Mouse (Mus musculus): ENCODE results near the gene Nlrp4e. TPM values are rescaled to one million over a fixed set of nuclear protein-coding genes. Genes with fewer than 3 reads are reported as not detected.
"Not testable (repeated sequence)": the region's sequence is repeated elsewhere in the genome, so short reads cannot be mapped to it uniquely, and the experiment has no call there.

Gene Nlrp4e
- not detected in 2 replicates for polyA plus RNA-seq (2014; fragmentation: Nextera tagmentation; extraction: Ambion mirVana)

GRCm38 (mm10) chr7:23300892-23301291, at the start of gene Nlrp4e:
Nlrp4e (plus strand) TSS chr7:23301192.
- H3K4me3 ChIP-seq (ENCODE audit: low read depth, low read length); H3K27me3 ChIP-seq (replicated peaks; ENCODE audit: control insufficient read depth, insufficient read depth, low read length): not testable (repeated sequence)
- WGBS, result 67% methylated on average over 3 of the region's 3 CpGs

GRCm38 (mm10) chr7:23251582-23251981, 49.4 kb upstream of the Nlrp4e start, which contains the start of gene Vmn1r166:
Vmn1r166 (minus strand) TSS chr7:23251682.
- not testable (repeated sequence) for H3K4me1 ChIP-seq (ENCODE audit: control insufficient read depth, insufficient read depth, low read length); H3K9me3 ChIP-seq (ENCODE audit: control insufficient read depth, low read length); H3K27me3 ChIP-seq (replicated peaks; ENCODE audit: control insufficient read depth, insufficient read depth, low read length); H3K27ac ChIP-seq (replicated peaks; ENCODE audit: low read depth, low read length); H3K36me3 ChIP-seq (ENCODE audit: control insufficient read depth, insufficient read depth, low read length); H3K4me2 ChIP-seq (ENCODE audit: low read depth, low read length); H3K9ac ChIP-seq (ENCODE audit: low read depth, low read length); DNase-seq (ENCODE audit: low spot score); H3K4me3 ChIP-seq (ENCODE audit: low read depth, low read length); ATAC-seq (ENCODE audit: low read depth)
- WGBS, result no CpG with 5 or more reads among the region's 2 CpGs

More at GRCm38 (mm10) chr7:23300892-23301291, at the start of gene Nlrp4e:
- H3K4me2 ChIP-seq (ENCODE audit: low read depth, low read length); H3K4me1 ChIP-seq (ENCODE audit: control insufficient read depth, insufficient read depth, low read length); ATAC-seq (ENCODE audit: low read depth); DNase-seq (ENCODE audit: low spot score); H3K27ac ChIP-seq (replicated peaks; ENCODE audit: low read depth, low read length); H3K9ac ChIP-seq (ENCODE audit: low read depth, low read length); H3K36me3 ChIP-seq (ENCODE audit: control insufficient read depth, insufficient read depth, low read length); H3K9me3 ChIP-seq (ENCODE audit: control insufficient read depth, low read length): not testable (repeated sequence)

GRCm38 (mm10) chr7:23278800-23279199, 22.2 kb upstream of the Nlrp4e start, which contains the start of gene Gm6902:
Gm6902 (minus strand) TSS chr7:23278900.
- ATAC-seq (ENCODE audit: low read depth); H3K4me2 ChIP-seq (ENCODE audit: low read depth, low read length); H3K27me3 ChIP-seq (replicated peaks; ENCODE audit: control insufficient read depth, insufficient read depth, low read length); H3K36me3 ChIP-seq (ENCODE audit: control insufficient read depth, insufficient read depth, low read length); H3K9ac ChIP-seq (ENCODE audit: low read depth, low read length); H3K9me3 ChIP-seq (ENCODE audit: control insufficient read depth, low read length); H3K4me3 ChIP-seq (ENCODE audit: low read depth, low read length); H3K4me1 ChIP-seq (ENCODE audit: control insufficient read depth, insufficient read depth, low read length); DNase-seq (ENCODE audit: low spot score); H3K27ac ChIP-seq (replicated peaks; ENCODE audit: low read depth, low read length): not testable (repeated sequence)
- no CpG with 5 or more reads among the region's 2 CpGs for WGBS

- peaks cover 34% of the 10 kb centered on the region for H3K9me3 ChIP-seq (ENCODE audit: control insufficient read depth, low read length)
- not testable (repeated sequence) for H3K27me3 ChIP-seq (replicated peaks; ENCODE audit: control insufficient read depth, insufficient read depth, low read length); H3K36me3 ChIP-seq (ENCODE audit: control insufficient read depth, insufficient read depth, low read length); H3K4me1 ChIP-seq (ENCODE audit: control insufficient read depth, insufficient read depth, low read length); H3K4me3 ChIP-seq (ENCODE audit: low read depth, low read length); DNase-seq (ENCODE audit: low spot score); ATAC-seq (ENCODE audit: low read depth); H3K9ac ChIP-seq (ENCODE audit: low read depth, low read length); H3K4me2 ChIP-seq (ENCODE audit: low read depth, low read length); H3K27ac ChIP-seq (replicated peaks; ENCODE audit: low read depth, low read length)
- 80% methylated on average over 7 of the region's 13 CpGs for WGBS
Measured at GRCm38 (mm10) chr7:23358311-23358710, 57.3 kb downstream of the Nlrp4e start.

- ATAC-seq (ENCODE audit: low read depth) (no peak), DNase-seq (ENCODE audit: low spot score) (no peak)
- Histone ChIP-seq H3K27me3 (replicated peaks; ENCODE audit: control insufficient read depth, insufficient read depth, low read length) (no peaks in the 10 kb centered on the region), H3K4me2 (ENCODE audit: low read depth, low read length) (no peak within 1 kb of the TSS), H3K4me1 (ENCODE audit: control insufficient read depth, insufficient read depth, low read length) (no peaks in the 10 kb centered on the region), H3K9ac (ENCODE audit: low read depth, low read length) (no peak within 1 kb of the TSS), H3K4me3 (ENCODE audit: low read depth, low read length) (no peak within 1 kb of the TSS), H3K27ac (replicated peaks; ENCODE audit: low read depth, low read length) (no peak within 1 kb of the TSS), H3K9me3 (ENCODE audit: control insufficient read depth, low read length) (peaks cover 26% of the 10 kb centered on the region), H3K36me3 (ENCODE audit: control insufficient read depth, insufficient read depth, low read length) (no peaks in the 10 kb centered on the region)
- WGBS, result 67% methylated on average over 10 of the region's 10 CpGs
Measured at GRCm38 (mm10) chr7:23385589-23385988, 84.6 kb downstream of the Nlrp4e start, which contains the start of gene Nlrp5. Nlrp5 (plus strand) TSS chr7:23385889.

Small RNA genes within 50 kb of the gene (microRNA-seq; reads per million reads assigned to microRNA genes)
- not detected for gene Gm25196 (ENCODE audit: borderline number of aligned reads)

Other genes starting within 250 kb of the Nlrp4e start
- gene Vmn1r163, start 245.7 kb upstream of the Nlrp4e start, polyA plus RNA-seq (2014; fragmentation: Nextera tagmentation; extraction: Ambion mirVana), result not detected in 2 replicates
- gene Gm8720, start 233.7 kb upstream of the Nlrp4e start, polyA plus RNA-seq (2014; fragmentation: Nextera tagmentation; extraction: Ambion mirVana), result not detected in 2 replicates
- gene Gm10662, start 156.7 kb upstream of the Nlrp4e start, polyA plus RNA-seq (2014; fragmentation: Nextera tagmentation; extraction: Ambion mirVana), result not detected in 2 replicates
- not detected in 2 replicates for gene Vmn1r165, start 83.9 kb upstream of the Nlrp4e start, polyA plus RNA-seq (2014; fragmentation: Nextera tagmentation; extraction: Ambion mirVana)
- gene Vmn1r166, start 49.5 kb upstream of the Nlrp4e start, polyA plus RNA-seq (2014; fragmentation: Nextera tagmentation; extraction: Ambion mirVana), result not detected in 2 replicates
- gene Gm6902, start 22.3 kb upstream of the Nlrp4e start, polyA plus RNA-seq (2014; fragmentation: Nextera tagmentation; extraction: Ambion mirVana), result not detected in 2 replicates
- 0.10 and 0.16 TPM in 2 replicates for gene Nlrp5, start 84.7 kb downstream of the Nlrp4e start, polyA plus RNA-seq (2014; fragmentation: Nextera tagmentation; extraction: Ambion mirVana)
- gene Vmn1r167, start 206.0 kb downstream of the Nlrp4e start, polyA plus RNA-seq (2014; fragmentation: Nextera tagmentation; extraction: Ambion mirVana), result not detected in 2 replicates
- not detected in 2 replicates for gene Vmn1r168, start 238.5 kb downstream of the Nlrp4e start, polyA plus RNA-seq (2014; fragmentation: Nextera tagmentation; extraction: Ambion mirVana)

All from embryonic facial prominence, embryonic 14.5 days (tissue).